Mouse (Mus musculus): ENCODE results near the gene Resf1. TPM values are rescaled to one million over a fixed set of nuclear protein-coding genes. Genes with fewer than 3 reads are reported as not detected.

Gene Resf1
- polyA plus RNA-seq, 1 experiment from 2014 or later: 42.0 TPM

- Histone ChIP-seq H3K9me3 (ENCODE audit: control insufficient read depth, low read length) (no peaks in the 10 kb centered on the region; the same call in 1 of the 2 replicates), H3K4me3 (ENCODE audit: low read depth, low read length) (no peak overlapping the region), H3K36me3 (ENCODE audit: control insufficient read depth, insufficient read depth, low read length) (no peaks in the 10 kb centered on the region), H3K27me3 (ENCODE audit: control insufficient read depth, insufficient read depth, low read length) (no peaks in the 10 kb centered on the region), H3K4me2 (no peak overlapping the region), H3K9ac (ENCODE audit: low read length) (no peak overlapping the region), H3K27ac (ENCODE audit: low read depth, low read length) (no peak overlapping the region), H3K4me1 (ENCODE audit: control insufficient read depth, insufficient read depth, low read length) (peaks cover 10% of the 10 kb centered on the region; the same call in 1 of the 2 replicates)
- WGBS: 76% methylated on average over 2 of the region's 2 CpGs
- DNase-seq (ENCODE audit: low spot score, missing footprints): peak; percentile 4
- no peak for ATAC-seq (ENCODE audit: low FRiP score)
These were observed 1.4 kb upstream of the Resf1 start for GRCm38 (mm10) chr6:149307801-149308200.

DNA sequence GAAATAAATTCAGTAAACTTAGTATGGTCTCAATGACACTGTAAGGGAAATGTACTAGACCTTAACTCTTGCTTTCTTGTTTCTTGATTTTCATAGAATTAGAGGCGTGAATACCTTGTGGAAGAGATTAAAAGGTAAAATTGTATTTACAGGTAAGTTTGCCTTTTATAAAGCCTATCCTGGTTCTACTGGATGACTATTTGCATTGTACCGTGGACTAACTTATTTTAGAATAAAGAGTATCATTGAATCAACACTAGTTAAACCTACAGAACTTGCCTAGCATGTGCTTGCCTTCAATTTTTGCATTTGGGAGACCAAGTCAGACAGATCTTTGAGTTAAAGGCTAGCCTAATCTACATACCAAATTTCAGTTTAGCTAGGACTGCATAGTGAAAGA, 1.0 kb downstream of the Resf1 start:
- peak; percentile 84 for DNase-seq (ENCODE audit: low spot score, missing footprints)
- 64% methylated on average over 2 of the region's 2 CpGs for WGBS
- peak overlapping the region; percentile 93; the same call in 1 of the 2 replicates for H3K9ac ChIP-seq (ENCODE audit: low read length)

GRCm38 (mm10) chr6:149311044-149311443, 1.8 kb downstream of the Resf1 start:
- no peak overlapping the region for H3K9ac ChIP-seq (ENCODE audit: low read length)
- H3K36me3 ChIP-seq (ENCODE audit: control insufficient read depth, insufficient read depth, low read length): no peaks in the 10 kb centered on the region
- H3K9me3 ChIP-seq (ENCODE audit: control insufficient read depth, low read length): no peaks in the 10 kb centered on the region; the same call in 1 of the 2 replicates
- H3K4me3 ChIP-seq (ENCODE audit: low read depth, low read length): no peak overlapping the region
- DNase-seq (ENCODE audit: low spot score, missing footprints) (peak; percentile 57), ATAC-seq (ENCODE audit: low FRiP score) (no peak)
- no peak overlapping the region for H3K27ac ChIP-seq (ENCODE audit: low read depth, low read length)
- no peaks in the 10 kb centered on the region for H3K27me3 ChIP-seq (ENCODE audit: control insufficient read depth, insufficient read depth, low read length)
- WGBS: 75% methylated on average over 2 of the region's 2 CpGs
- H3K4me2 ChIP-seq: peak overlapping the region; percentile 48; the same call in 1 of the 2 replicates
- H3K4me1 ChIP-seq (ENCODE audit: control insufficient read depth, insufficient read depth, low read length): peaks cover 10% of the 10 kb centered on the region; the same call in 1 of the 2 replicates

More for the DNA sequence above, 1.0 kb downstream of the Resf1 start:
- Histone ChIP-seq H3K27ac (ENCODE audit: low read depth, low read length) (no peak overlapping the region), H3K4me2 (peak overlapping the region; percentile 48), H3K9me3 (ENCODE audit: control insufficient read depth, low read length) (no peaks in the 10 kb centered on the region; the same call in 1 of the 2 replicates), H3K4me3 (ENCODE audit: low read depth, low read length) (peak overlapping the region; percentile 70), H3K27me3 (ENCODE audit: control insufficient read depth, insufficient read depth, low read length) (no peaks in the 10 kb centered on the region), H3K4me1 (ENCODE audit: control insufficient read depth, insufficient read depth, low read length) (peaks cover 10% of the 10 kb centered on the region; the same call in 1 of the 2 replicates), H3K36me3 (ENCODE audit: control insufficient read depth, insufficient read depth, low read length) (no peaks in the 10 kb centered on the region)
- no peak for ATAC-seq (ENCODE audit: low FRiP score)

GRCm38 (mm10) chr6:149311778-149312177, 2.6 kb downstream of the Resf1 start:
- Histone ChIP-seq H3K4me2 (no peak overlapping the region), H3K9me3 (ENCODE audit: control insufficient read depth, low read length) (no peaks in the 10 kb centered on the region), H3K36me3 (ENCODE audit: control insufficient read depth, insufficient read depth, low read length) (no peaks in the 10 kb centered on the region), H3K27ac (ENCODE audit: low read depth, low read length) (no peak overlapping the region), H3K4me1 (ENCODE audit: control insufficient read depth, insufficient read depth, low read length) (peaks cover 10% of the 10 kb centered on the region; the same call in 1 of the 2 replicates), H3K4me3 (ENCODE audit: low read depth, low read length) (no peak overlapping the region), H3K27me3 (ENCODE audit: control insufficient read depth, insufficient read depth, low read length) (no peaks in the 10 kb centered on the region), H3K9ac (ENCODE audit: low read length) (no peak overlapping the region)
- WGBS: 92% methylated on average over 1 of the region's 1 CpGs
- DNase-seq (ENCODE audit: low spot score, missing footprints): peak; percentile 62
- no peak for ATAC-seq (ENCODE audit: low FRiP score)

DNA sequence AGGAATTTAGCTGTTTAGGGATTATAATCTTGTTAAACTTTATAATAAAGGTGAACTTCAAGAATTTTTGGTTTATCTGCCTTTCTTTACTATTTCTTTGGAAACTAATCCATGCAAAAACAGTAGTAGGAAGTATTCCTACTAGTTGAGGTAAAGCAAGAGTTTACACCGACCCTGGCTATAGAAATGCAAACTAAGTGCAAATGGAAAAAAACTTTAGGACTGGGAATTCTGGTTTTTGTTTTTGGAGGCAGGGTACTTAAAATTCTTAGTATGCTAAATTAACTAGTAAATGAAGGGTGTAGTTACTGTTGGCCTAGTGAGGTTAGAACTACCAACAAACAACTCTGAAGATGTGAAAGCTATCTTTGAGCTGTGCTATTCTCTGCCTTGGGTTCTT, 3.0 kb downstream of the Resf1 start:
- Histone ChIP-seq H3K4me2 (no peak overlapping the region), H3K4me1 (ENCODE audit: control insufficient read depth, insufficient read depth, low read length) (peaks cover 10% of the 10 kb centered on the region; the same call in 1 of the 2 replicates), H3K9ac (ENCODE audit: low read length) (no peak overlapping the region), H3K4me3 (ENCODE audit: low read depth, low read length) (no peak overlapping the region), H3K9me3 (ENCODE audit: control insufficient read depth, low read length) (no peaks in the 10 kb centered on the region), H3K36me3 (ENCODE audit: control insufficient read depth, insufficient read depth, low read length) (no peaks in the 10 kb centered on the region), H3K27ac (ENCODE audit: low read depth, low read length) (no peak overlapping the region), H3K27me3 (ENCODE audit: control insufficient read depth, insufficient read depth, low read length) (no peaks in the 10 kb centered on the region)
- ATAC-seq (ENCODE audit: low FRiP score): no peak
- WGBS: 83% methylated on average over 1 of the region's 1 CpGs
- DNase-seq (ENCODE audit: low spot score, missing footprints): peak; percentile 80

- Histone ChIP-seq H3K4me3 (ENCODE audit: low read depth, low read length) (no peak overlapping the region), H3K36me3 (ENCODE audit: control insufficient read depth, insufficient read depth, low read length) (no peaks in the 10 kb centered on the region), H3K9ac (ENCODE audit: low read length) (no peak overlapping the region), H3K4me2 (no peak overlapping the region), H3K27ac (ENCODE audit: low read depth, low read length) (no peak overlapping the region), H3K27me3 (ENCODE audit: control insufficient read depth, insufficient read depth, low read length) (no peaks in the 10 kb centered on the region), H3K9me3 (ENCODE audit: control insufficient read depth, low read length) (no peaks in the 10 kb centered on the region), H3K4me1 (ENCODE audit: control insufficient read depth, insufficient read depth, low read length) (peaks cover 10% of the 10 kb centered on the region; the same call in 1 of the 2 replicates)
- peak; percentile 44 for DNase-seq (ENCODE audit: low spot score, missing footprints)
- no peak for ATAC-seq (ENCODE audit: low FRiP score)
- WGBS: 95% methylated on average over 2 of the region's 2 CpGs
These were observed 5.7 kb downstream of the Resf1 start for GRCm38 (mm10) chr6:149314918-149315317.

DNA sequence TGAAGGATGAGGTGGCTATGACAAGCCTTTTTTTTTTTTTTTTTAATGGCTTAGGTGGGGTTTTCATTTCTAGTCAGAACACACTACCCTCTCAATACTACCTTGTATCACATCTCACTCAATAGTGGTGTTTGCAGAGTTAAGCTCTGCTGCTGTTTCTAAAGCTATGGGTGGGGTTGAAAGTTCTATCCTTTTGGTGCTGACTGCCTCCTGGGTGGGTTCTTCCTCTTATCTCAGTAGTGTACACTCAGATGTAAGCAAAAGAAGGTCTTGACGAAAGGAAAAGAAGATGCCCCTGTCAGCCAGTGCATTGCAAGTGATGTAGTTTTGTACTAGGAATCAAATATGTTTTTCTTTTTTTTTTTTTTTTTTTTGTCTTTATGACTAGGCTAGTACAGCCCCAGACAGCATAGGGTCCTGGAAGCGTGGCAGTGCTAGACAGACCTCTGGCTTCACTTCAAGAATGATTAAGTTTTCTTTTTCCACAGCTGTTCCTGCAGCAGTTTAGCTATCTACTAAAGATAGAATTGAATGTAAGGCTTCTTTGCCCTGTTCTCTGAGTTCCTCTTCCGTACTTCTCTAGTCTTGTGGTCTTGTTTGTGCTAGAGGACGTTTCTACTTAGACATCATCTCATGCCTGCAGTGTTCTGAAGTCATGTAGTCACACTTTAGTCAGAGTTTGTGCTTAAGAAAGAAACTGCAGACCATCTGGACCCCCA, 14.5 kb downstream of the Resf1 start:
- DNase-seq (ENCODE audit: low spot score, missing footprints): peak; percentile 56
- no peak overlapping the region for H3K27ac ChIP-seq (ENCODE audit: low read depth, low read length)
- H3K9ac ChIP-seq (ENCODE audit: low read length): no peak overlapping the region
- no peak for ATAC-seq (ENCODE audit: low FRiP score)
- no peak overlapping the region for H3K4me2 ChIP-seq
- no peak overlapping the region for H3K4me3 ChIP-seq (ENCODE audit: low read depth, low read length)
- no peaks in the 10 kb centered on the region for H3K4me1 ChIP-seq (ENCODE audit: control insufficient read depth, insufficient read depth, low read length)
- WGBS: 86% methylated on average over 4 of the region's 4 CpGs
- H3K36me3 ChIP-seq (ENCODE audit: control insufficient read depth, insufficient read depth, low read length): peaks cover 17% of the 10 kb centered on the region; the same call in 1 of the 2 replicates
- H3K9me3 ChIP-seq (ENCODE audit: control insufficient read depth, low read length): no peaks in the 10 kb centered on the region
- H3K27me3 ChIP-seq (ENCODE audit: control insufficient read depth, insufficient read depth, low read length): no peaks in the 10 kb centered on the region

DNA sequence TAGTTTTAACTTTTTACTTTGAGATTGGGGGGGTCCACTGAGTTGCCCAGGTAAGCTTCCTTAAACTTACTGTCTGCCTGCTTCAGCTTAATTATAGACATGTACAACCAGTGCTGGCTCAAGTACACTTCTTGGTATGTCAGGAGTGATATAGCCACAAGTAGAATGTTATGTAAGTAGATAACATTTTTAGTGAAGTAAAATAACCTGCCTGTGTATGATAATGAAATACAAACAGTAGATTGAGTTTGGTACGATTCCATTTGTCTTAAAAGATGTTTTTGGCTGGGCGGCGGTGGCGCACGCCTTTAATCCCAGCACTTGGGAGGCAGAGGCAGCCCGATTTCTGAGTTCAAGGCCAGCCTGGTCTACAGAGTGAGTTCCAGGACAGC, 15.0 kb downstream of the Resf1 start:
- no peak overlapping the region for H3K9ac ChIP-seq (ENCODE audit: low read length)
- H3K4me2 ChIP-seq: no peak overlapping the region
- ATAC-seq (ENCODE audit: low FRiP score) (no peak), DNase-seq (ENCODE audit: low spot score, missing footprints) (peak; percentile 75)
- H3K36me3 ChIP-seq (ENCODE audit: control insufficient read depth, insufficient read depth, low read length): peaks cover 17% of the 10 kb centered on the region; the same call in 1 of the 2 replicates
- 97% methylated on average over 6 of the region's 6 CpGs for WGBS
- no peaks in the 10 kb centered on the region for H3K9me3 ChIP-seq (ENCODE audit: control insufficient read depth, low read length)
- no peak overlapping the region for H3K27ac ChIP-seq (ENCODE audit: low read depth, low read length)
- H3K4me1 ChIP-seq (ENCODE audit: control insufficient read depth, insufficient read depth, low read length): no peaks in the 10 kb centered on the region
- no peak overlapping the region for H3K4me3 ChIP-seq (ENCODE audit: low read depth, low read length)
- H3K27me3 ChIP-seq (ENCODE audit: control insufficient read depth, insufficient read depth, low read length): no peaks in the 10 kb centered on the region

- Histone ChIP-seq H3K4me3 (ENCODE audit: low read depth, low read length) (no peak overlapping the region), H3K4me2 (no peak overlapping the region), H3K9me3 (ENCODE audit: control insufficient read depth, low read length) (no peaks in the 10 kb centered on the region), H3K4me1 (ENCODE audit: control insufficient read depth, insufficient read depth, low read length) (no peaks in the 10 kb centered on the region), H3K27me3 (ENCODE audit: control insufficient read depth, insufficient read depth, low read length) (no peaks in the 10 kb centered on the region), H3K27ac (ENCODE audit: low read depth, low read length) (no peak overlapping the region), H3K36me3 (ENCODE audit: control insufficient read depth, insufficient read depth, low read length) (peaks cover 16% of the 10 kb centered on the region; the same call in 1 of the 2 replicates), H3K9ac (ENCODE audit: low read length) (no peak overlapping the region)
- ATAC-seq (ENCODE audit: low FRiP score) (no peak), DNase-seq (ENCODE audit: low spot score, missing footprints) (peak; percentile 66)
- 94% methylated on average over 4 of the region's 4 CpGs for WGBS
These were observed 19.9 kb downstream of the Resf1 start for GRCm38 (mm10) chr6:149329071-149329470.
